Mouse (Mus musculus): ENCODE measurements around the gene Irf2bp2.

Gene Irf2bp2

DNA sequence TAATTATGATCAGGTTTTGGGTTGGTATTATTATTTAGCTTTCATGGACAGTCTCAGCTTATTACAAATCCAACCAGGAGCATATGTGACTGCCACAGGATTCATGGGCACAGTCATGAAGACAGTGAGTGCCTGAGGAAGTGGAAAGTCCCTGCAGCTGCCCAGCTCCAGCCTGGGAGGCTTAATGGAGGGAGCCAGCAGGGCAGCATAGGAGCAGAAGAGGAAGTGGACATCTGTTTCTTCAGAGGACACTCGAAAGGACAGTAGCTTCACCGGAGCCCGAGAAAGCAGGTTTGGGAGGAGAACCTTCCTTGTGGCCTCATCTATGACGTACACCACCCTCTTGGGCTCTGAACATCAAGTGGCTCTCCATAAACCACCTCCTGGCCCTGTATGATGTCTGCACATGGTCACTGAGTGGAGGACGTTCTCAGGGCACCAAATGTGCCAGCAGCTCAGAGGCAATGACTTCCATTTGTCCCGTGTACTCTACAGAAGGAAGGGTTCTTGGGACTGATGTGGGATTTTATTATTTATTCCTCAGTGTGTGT is 28.5 kb downstream of the Irf2bp2 start:
- DNase-seq = no peak

DNA sequence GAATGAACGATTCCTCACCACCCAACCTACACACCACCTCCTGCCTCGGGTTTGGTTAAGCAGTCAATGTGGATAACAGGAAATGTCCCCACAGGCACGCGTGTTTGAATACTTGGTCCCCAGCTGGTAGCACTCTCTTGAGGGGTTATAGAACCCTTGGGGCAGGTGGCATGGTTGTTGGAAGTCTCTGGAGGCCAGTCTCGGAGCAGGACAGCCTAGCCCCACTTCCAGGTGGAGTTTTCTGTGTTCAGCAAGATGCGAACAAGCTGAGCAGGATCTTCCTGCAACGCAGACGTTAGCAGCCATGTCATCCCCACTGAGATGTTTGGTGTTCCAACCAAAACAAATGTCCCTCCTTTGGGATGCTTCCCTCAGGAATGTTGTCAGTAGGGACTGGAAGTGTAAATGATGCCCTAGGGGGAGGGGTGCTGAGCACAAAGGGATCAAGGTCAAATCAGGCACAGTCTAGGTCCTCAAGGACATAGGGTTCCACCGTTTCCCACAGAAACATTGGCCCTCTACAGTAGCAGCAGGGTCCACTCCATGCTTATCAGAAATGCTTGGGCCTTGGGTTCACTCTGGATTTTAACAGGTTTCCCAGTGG is 29.1 kb downstream of the Irf2bp2 start:
- DNase-seq = no peak

DNA sequence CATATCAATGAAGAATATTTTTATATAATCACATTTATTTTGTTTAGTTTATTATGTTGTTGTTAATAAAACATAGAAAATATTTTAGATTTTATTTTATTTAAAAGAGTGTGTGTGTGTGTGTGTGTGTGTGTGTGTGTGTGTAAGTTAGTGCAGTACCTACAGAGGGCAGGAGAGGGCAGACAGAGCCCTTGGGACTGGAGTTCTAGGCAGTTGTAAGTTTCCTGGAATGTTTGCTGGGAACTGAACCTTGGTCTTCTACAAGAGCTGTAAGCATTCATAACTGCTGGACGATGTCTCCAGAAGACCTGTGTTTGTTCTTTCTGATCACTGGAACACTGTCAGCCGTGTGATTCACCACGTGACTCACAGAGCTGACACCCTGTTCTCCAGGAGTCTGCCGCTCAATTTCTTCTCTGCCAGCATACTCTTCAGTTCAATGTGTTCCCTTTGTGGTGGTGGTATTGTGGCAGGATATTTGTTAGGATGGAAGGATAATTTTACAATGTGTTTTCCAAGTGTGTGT is 32.4 kb downstream of the Irf2bp2 start:
- DNase-seq = no peak

DNA sequence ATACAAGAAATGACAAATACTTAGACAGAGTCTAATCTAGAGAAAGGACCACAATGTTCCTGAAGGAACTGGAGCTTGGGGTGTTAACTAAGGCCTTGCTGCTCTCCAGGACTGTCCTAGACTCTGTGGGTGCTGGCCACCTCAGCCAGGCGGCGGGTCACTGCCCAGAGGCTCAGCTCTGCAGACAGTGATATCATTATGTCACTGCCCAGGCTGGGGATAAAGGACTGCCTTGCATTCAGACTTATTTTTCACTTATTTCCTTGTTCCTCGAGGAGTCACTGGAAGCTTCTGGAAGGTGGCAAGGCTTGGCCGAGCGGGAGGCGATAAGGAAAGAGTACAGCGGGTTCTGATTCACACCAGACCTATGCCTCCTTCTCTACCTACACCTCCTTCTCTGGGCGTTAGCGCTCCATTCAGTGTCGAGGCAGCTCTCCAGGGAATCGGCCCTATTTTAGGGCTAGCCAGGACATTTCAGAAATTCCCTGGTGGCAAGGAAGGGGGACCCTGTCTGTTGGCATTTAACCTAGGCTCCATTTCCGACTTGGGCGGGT is 35.3 kb downstream of the Irf2bp2 start:
- no peak for DNase-seq

DNA sequence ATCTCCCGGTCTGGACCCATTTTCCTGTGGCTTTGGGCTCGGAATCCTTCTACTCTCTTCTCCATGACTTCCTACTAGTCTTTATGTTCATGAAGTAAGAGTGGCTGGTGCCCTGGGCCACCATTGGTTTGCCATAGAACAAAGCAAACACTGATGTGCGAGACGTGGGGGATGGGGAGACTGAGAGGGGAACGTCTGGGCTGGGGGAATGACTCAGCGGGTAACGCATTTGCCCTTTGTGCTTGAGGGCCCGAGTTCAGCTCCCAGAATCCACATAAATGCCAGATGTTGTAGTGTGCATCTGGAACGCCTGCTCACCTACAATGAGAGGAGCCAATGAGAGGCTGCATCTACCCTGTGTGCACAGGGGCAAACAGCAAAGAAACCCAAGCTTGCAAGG is 36.4 kb downstream of the Irf2bp2 start:
- DNase-seq = no peak

DNA sequence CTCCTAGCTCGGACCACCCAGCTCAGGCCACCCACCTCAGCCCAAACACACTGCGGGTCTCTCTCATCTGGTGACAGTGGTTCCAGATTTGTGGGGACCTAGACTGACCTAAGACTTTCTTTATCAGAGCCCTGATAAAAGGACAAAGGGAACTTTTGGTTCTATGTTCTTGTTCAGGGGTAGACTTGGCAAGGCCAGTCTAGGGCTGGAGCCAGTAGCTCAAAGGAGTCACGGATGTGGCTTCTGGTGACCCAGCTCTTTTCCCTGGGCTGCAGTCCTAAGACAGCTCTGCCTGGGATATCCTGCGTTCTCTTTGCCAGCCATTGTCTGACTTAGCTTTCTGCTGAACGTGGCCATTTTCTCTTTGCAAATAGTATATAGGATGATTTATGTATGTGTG is 37.1 kb downstream of the Irf2bp2 start:
- DNase-seq = no peak

DNA sequence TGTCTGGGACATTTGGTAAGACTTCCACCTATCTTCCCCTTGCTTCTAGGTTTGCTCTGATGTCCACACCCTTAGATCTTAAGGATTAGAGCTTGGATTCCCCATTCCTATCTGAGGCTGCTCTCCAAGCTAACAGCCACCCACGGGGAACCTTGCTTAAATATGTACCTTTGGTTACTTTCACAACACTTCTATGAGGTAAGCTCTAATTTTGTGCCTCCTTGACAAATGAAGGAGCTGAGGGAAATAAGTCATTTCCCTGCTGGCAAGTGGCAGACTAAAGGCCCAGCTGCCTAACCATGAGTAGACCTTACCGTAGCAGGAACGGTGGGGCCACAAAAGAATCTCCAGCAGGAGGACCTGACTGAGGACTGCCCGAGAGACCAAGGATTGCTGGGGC is 39.0 kb downstream of the Irf2bp2 start:
- no peak for DNase-seq

DNA sequence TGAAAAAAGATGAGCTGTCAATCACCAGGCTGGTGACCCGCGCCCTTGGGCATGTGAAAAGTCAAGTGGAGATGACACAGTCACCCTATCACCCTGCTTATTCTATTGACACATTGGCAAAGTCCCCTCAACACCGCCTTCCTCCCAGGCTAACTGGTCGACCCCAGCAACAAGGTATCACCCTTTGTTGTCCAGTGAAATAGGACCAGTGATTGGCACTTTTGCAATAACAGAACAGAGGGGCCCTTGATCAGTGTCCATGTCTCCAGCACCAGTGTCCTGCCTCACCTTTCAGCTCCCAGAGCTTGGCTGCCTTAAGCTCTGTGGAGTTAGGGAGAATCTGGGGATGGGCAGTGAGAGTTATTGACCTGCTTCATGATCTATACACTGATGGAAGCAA is 41.9 kb downstream of the Irf2bp2 start:
- no peak for DNase-seq

DNA sequence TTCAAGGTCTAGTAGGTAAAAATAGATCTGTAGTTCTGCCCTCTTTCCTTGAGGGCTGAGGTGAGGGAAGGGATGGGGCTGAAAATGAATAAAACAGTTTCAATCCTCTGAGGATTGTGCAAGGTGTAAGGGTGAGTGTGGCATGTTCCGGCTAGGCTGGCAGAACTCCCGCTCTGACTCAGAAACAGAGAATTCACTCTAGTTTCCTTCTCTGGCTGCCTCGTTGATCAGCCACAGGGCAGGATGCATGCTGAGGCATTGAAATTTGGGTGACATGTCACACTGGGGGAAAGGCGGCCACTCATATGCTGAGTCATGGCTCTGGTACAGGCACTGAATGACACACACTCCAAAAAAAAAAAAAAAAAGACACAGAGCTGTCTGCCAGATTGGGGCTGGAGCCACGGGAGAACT is 42.8 kb downstream of the Irf2bp2 start:
- DNase-seq = peak in 1 of 2 experiments; percentile 33

DNA sequence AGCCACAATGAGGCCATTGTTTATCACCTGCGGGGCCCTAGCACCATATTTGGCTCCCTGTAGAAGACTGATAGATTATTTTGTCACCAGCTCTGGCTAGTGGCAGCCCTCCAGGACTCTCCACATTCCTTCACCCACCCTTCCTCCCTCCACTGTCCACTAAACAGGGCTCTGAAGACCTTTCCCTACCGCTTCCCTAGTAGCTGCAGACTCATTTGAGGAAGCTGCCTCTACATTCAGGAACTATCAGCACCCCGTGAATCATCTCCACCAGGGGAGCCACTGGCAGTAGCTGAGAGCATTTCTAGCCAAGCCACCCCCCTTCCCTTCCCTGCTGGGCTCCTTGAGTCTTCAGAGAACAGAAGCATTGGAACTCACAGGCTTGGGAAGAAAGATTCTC is 45.9 kb downstream of the Irf2bp2 start:
- DNase-seq = peak in 1 of 2 experiments; percentile 24

DNA sequence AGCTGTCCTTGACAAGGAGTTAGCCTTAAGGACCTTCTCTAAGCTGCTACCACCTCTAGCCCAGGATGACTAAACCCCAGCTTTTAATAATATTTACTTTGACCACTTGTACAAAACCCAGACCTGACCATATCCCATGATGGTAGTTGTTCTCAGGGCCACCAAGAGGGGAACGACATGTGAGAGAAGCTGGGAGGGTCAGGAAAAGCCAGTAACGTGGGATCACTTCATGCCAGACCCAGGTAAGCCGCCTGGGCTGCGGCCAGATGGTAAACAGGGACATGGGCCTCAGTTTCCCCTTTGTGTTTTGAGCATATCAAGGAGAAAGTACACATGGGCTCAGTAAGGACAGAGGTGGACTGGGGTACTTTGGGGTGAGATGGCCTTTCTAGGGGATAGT is 46.4 kb downstream of the Irf2bp2 start:
- DNase-seq = no peak

DNA sequence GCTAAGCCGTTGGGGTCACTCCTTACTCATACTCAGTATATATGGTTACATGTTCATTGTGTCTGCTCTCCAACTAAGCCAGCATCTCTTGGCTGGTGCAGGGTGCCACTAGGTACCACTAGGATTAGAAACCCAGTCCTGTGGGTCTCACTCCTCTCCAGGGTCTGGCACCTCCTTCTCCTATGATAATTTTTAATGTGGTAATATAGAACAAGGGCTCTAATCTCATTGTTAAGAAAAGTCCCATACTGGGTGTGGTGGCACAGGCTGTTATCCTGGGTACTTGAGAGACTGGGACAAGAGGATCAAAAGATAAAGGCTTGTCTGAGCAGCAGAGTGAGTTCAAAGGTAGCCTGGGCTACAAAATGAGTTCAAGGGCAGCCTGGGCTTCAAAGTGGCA is 47.3 kb downstream of the Irf2bp2 start:
- no peak for DNase-seq

DNA sequence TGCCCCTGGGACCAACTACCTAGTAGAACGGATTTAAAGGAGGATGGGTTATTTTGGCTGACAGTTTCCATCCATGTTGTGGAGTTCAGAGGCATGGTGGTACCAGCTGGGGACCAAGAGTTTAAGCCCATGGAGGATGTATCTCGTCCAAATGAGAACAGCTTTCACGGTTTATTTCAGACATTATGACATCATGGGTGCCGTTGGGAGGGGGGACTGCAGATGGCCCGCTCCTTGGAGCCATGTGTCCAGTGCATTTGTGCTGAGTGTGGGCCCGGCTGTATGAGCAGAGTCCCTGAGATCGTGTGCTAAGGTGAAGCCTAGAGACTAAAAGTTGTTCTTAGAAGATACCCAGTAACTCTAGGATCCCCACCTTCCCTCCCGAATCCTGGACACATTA is 50.4 kb downstream of the Irf2bp2 start:
- no peak for DNase-seq

DNA sequence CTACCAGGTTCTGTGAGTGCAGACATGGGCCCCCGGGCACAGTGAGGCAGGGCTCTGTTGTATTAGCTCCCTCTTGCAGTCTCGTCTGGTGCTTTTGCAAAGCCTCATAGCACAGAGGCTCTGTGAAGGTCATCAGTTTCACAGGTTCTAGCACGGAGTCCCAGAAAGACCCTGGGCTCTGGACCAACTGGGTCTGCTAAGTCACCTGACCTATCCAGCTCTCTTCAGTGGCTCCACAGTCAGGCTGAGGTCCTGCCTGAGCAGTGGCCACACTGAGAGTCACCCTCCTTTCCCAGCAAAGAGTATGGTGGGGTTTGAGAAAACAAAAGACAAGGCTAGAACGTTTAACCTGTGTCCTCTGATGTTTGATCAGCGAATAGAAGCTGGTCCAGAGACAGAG is 51.0 kb downstream of the Irf2bp2 start:
- DNase-seq = no peak

DNA sequence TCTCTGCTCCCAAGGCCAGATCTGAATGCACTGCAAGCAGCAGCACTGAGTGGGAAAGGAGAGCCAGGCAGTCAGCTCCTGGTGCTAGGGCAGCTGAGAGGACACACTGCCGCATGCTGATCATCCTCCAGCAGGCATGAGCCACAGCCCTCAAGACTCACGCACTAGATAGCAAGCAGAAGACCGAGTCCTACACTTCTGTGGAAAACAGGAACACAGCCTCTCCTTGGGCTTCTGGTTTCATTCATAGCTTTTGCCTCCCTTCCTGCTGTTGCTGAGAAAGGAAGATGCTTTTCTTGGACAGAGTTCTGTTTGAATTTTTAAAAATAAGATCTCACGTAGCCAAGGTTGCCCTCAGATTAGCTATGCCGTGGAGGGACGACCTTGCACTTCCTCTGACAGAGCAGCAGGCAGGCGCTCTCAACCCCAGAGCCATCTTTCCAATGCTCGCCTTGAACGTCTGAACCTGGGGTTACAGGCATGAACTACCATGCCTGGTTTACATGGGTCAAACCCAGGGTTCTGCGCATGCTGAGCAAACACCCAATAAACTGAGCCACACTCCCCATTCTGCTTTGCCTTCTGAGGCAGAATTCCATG is 51.6 kb downstream of the Irf2bp2 start:
- DNase-seq = no peak

DNA sequence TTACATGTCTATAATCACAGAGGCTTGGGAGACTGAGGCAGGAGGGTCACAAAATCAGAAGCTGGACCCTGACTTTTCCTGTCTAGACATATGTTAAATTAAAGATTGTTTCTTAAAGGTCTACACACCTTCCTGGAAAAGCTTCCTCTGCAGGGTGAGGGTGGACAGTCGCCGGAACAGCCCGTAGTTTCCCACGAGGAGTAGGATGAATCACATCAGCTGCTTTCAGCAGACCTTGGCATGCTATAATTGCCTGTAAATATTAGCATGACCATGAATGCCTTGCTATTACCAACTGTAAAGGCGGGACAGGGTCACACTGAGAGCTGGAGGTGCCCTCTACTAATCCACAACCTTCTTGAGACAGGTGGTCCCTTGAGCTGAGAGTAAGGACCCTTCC is 53.5 kb downstream of the Irf2bp2 start:
- no peak for DNase-seq

DNA sequence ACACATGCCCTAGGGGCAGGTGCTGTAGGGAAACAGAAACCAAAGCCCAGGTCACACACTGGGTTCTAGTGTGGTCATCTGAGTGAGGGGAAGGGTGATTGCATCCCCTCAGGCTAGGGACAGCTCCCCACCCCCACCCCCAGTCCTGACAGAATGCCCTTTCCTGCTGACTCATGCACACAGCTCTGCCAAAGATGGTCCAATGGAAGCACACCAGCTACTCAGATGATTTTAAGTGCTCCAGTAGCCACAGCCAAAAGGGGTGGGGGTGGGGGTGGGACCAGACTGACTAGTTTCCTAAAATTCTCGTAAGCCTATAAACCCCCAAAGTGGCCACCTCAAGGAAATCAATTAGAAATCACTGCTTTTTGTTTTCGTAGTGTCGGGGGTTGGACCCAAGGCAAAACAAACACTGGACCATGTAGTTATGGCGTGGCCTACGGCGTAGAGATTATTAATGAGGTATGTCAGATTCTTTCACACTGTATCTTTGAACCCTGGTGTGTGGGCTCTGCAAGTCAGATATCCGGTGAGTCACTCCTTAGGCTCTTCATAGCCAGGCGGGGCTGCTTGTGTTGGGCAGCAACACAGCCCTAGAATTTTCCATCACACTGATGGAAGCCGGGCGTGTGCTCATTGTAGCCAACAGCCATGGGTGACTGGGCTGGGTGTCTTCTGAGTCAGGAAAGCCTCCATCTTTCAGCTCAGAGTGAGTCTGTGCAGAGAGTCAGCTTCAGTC is 54.3 kb downstream of the Irf2bp2 start:
- peak in 1 of 2 experiments; percentile 36 for DNase-seq

DNA sequence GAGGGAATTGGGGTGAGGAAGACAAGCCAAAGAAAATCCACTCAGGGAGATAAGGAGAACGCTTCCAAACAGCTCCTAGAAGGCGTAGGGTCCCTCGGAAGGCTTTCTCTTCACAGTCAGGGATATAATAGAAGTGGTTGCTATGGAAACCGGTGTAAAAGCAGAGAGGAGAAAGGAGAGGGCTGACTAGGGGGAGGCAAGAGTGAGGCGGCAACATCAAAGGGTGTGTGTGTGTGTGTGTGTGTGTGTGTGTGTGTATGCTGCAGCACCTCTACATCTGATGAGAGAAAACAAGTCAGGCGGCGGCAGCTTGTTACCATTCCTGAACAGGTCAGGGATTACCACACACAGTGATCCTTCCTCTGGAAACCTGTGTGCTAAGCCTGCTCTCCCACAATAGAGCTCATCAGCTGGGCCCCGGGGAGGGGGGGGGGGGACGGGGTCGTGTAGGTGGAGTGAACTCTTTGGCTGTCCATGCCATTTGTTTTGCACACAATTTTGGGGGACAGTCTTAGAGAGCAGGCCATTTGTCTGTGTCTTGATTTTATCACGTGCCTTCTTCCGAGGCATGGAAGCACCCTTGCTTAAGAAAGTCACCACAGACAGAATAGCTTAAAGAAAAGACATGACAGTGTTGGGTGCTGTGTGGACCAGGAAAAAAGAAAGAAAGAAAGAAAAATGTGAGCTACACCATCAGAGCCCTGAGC is 55.0 kb downstream of the Irf2bp2 start:
- DNase-seq = no peak

All from kidney, adult 8-10 months (tissue).